Mouse (Mus musculus) left cerebral cortex, adult 9 months (tissue): ENCODE data around the gene Akna.

Source experiments
- DNase-seq, 2 experiments: peaks; one replicate each; pipeline ENCODE4 v3.0.0; 2022; ENCODE audit warnings: low spot score in 2 of 2

Akna gene

GRCm38 (mm10) chr4:63323275-63323815, 79.8 kb downstream of the Akna start:
- DNase-seq, result no peak

- DNase-seq, result peak in 1 of 2 experiments; percentile 49
These were observed 83.6 kb downstream of the Akna start for GRCm38 (mm10) chr4:63319566-63319965.
